Mouse (Mus musculus) embryo, embryonic 11.5 days (tissue): ENCODE data around the gene Ddx42.
"Not testable (repeated sequence)": the region's sequence is repeated elsewhere in the genome, so short reads cannot be mapped to it uniquely, and the experiment has no call there.

Experiments
- DNase-seq: peaks from one replicate; pipeline ENCODE4 v3.0.0-alpha.2; 2012; ENCODE audit warnings: low read depth, low spot score

Ddx42 gene

DNA sequence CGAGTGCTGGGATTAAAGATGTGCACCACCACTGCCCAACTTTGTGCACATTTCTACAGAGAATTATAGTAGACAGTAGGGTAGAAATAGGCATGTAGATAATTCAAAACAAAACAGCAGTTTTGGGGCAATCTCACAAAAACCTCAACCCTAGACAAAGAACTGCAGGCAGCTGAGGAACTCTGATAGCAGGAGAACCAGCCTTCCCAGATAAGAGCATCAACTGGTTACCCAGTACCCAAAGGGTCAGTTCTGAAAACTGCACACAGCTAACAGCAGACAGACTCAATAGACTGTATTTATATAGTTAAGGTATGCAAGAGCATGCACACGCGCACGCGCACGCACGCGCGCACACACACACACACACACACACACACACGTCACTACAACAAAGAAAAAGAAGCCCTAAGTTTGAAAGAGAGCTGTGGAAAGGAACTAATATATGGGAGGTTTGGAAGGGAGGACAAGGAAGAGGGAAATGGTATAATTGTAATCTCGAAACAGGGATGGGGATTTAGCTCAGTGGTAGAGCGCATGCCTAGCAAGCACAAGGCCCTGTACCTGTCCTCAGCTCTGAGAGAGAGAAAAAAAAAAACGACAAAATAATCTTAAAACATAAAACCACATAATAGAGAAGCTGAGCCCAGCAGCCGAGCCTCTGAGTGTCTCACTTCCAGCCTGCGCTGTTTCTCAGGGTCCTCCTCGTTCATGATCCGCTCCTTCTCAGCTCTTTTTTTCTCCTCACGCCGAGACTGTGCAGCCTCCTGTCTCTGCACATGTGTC lies 15.2 kb upstream of the Ddx42 start:
- DNase-seq, result no peak

GRCm38 (mm10) chr11:106202123-106202465 lies 14.6 kb upstream of the Ddx42 start, which contains the start of gene Strada:
Gene Strada, minus strand, starts transcription at chr11:106202168.
- DNase-seq, result no peak

DNA sequence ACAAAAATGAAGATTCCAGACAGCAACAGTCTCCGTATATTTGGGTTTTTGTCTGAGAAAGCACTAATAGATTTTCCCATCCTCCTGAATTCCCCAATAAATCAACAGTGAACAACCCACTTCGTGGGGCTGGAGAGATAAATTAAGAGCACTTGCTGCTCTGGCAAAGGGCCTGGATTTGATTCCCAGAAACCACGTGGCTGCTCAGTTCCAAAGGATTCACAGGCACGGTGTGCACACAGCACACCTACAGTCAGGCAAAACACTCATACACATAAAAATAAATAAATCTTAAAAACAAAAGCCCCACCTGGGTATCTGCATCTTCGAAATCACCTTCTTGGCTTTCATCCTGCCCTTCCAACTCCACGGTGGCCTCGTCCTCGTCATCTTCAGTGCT lies 4.0 kb upstream of the Ddx42 start:
- no peak for DNase-seq

DNA sequence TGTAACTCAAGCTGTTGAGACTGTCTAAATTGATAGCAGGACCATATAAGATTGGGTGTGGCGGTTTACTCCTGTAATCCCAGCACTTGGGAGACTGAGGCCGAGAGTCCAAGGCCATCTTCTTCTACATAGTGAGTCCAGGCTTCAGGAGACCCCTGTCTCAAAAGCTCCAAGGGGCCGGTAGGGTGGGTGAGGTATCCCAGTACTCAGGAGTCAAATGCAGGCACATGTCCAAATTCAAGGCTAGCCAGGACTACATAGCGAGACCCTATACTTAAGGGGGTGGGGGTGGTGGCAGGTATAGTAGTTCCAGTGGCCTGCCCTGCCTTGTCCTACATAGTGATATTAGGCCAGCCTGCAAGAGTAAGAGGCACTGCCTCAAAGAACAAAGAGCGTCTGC lies 1.9 kb upstream of the Ddx42 start:
- DNase-seq, result no peak

GRCm38 (mm10) chr11:106215450-106215859 lies 1.3 kb upstream of the Ddx42 start:
- no peak for DNase-seq

DNA sequence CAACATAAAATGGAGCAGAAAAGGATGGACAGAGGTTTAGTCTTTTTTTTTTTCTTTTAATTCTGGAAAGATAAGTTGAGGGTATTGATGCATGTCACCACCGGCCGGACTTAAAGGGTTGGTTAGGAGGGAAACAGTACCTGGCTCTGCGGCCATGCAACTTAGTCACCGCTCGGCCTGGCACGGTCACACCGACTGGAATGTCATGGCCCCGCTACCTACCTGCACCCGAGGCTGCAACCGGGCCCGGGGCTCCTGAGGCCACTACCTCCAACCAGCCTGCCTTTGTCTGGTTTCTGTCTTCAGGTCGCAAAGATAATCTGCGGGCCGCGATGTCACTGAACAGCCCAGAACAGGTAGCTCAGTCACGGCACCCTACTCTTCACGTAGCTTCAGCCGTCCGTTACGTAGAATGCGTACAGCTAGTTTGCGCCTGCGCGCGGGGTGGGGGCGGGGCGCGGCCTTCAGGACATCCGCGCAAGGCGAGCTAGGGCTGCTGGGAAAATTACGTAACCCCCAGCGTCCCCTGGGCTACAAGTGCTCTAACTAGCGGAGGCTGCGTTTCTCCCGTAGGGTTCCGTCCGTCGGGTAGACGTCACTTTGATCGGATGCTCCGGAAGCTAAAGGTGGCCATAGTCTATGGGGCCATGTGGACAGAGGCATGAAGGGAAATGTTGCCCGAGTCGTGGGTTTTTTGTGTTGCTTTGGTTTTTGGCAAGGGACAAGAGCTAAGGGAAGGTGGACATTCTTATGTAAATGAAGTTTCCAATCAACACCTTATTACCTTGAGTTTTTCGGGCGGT lies 598 bp upstream of the Ddx42 start, which contains the start of gene Ccdc47:
Gene Ccdc47, minus strand, starts transcription at position 418 of the 803 bp plus-strand sequence.
- peak; percentile 98 for DNase-seq

- DNase-seq, result no peak
Observed at GRCm38 (mm10) chr11:106220603-106221002, 3.9 kb downstream of the Ddx42 start.

- DNase-seq, result not testable (repeated sequence)
Observed at GRCm38 (mm10) chr11:106233978-106234377, 17.3 kb downstream of the Ddx42 start.

- DNase-seq, result no peak
Observed at GRCm38 (mm10) chr11:106246834-106247233, 30.1 kb downstream of the Ddx42 start.

- no peak for DNase-seq
Observed at GRCm38 (mm10) chr11:106249326-106249725, 32.6 kb downstream of the Ddx42 start.

GRCm38 (mm10) chr11:106254767-106255166 lies 38.0 kb downstream of the Ddx42 start:
- no peak for DNase-seq

DNA sequence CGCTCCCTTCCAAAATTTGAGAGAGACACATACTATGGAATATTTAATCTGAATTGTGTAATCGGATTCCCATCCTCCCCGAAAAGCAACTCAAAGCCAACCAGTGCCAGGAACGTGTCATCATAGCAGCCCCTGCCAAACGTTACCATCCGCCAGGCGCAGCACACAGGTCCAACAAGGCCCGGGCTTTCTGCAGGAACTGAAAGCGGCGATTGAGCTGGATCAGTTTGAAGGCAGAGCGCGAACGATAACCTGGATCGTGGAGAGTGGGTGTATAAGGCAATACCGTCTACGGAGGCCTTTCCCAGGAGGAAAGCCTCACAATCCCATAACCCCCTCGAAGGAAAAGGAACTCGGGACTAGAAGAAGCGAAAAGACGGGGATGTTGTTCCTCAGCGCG lies 38.4 kb downstream of the Ddx42 start:
- no peak for DNase-seq

- peak; percentile 93 for DNase-seq
Observed at GRCm38 (mm10) chr11:106255685-106256451, 39.1 kb downstream of the Ddx42 start, which contains the start of the genes Ftsj3 and Psmc5. Gene Ftsj3, minus strand, starts transcription at chr11:106256079. Gene Psmc5, plus strand, starts transcription at chr11:106256154.

- no peak for DNase-seq
Observed at GRCm38 (mm10) chr11:106256775-106257174, 40.0 kb downstream of the Ddx42 start.

DNA sequence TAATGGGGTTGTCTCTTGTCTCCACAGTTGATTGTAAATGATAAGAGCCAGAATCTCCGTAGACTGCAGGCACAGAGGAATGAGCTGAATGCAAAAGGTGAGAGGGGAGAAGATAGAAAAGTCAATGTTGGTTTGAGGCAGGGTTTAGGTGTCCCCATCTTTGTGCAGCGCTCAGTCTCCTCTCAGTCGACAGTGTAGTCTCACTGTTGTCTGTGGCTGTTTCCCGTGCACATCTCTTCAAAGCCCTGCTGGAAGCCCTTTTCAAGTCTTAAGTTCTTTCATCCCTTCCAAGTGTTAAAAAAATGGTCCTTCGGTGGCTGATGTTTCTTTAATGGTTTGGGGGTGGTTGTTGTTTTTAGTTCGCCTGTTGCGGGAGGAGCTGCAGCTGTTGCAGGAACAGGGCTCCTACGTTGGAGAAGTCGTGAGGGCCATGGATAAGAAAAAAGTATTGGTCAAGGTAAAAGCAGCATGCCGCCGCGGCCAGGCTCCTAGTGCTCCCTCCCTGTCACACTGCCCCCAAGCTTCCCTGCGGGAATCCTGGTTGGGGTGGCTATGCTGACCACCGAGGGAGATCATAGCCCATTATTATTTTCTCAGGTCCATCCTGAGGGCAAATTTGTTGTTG lies 44.2 kb downstream of the Ddx42 start:
- no peak for DNase-seq

GRCm38 (mm10) chr11:106263963-106264362 lies 47.2 kb downstream of the Ddx42 start:
- no peak for DNase-seq

DNA sequence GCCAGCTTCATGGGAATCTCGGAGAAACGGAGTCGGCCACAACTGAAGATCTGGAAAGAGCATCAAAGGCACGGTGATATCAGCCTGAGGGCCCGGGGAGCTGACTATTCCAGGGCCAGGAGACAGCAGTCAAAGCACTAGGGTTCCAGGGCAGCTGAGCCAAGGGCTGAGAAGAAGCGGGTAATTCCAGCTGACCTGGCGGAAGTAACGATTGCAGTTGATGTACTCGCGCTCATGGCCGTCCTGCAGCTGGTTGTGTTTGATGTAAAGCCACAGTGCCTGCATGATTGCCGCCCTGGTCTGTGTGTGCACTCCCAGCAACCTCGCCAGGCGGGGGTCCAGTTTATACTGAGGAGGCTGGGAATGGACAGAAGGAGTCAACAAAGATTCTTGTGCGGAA lies 48.3 kb downstream of the Ddx42 start:
- DNase-seq, result no peak

DNA sequence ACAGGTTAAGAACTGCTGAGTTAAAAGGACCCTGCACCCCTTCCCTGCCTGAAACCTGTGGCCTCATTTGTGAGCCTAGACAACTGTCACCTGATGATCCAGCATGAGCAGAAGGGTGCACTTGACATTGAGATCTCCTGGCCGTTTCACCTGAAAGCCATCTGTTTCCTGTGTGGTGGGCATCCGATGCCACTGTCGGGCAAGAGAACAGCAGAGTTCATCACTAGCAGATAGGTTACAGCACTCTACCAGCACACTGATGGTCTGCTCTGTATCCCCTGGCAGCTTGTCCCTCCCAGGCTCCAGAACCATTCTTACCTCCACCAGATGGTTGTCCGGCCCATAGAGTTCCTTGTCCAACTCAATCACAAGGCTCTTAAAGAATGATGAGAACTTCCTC lies 48.8 kb downstream of the Ddx42 start:
- no peak for DNase-seq

- DNase-seq, result no peak
Observed at GRCm38 (mm10) chr11:106266431-106266830, 49.7 kb downstream of the Ddx42 start.

DNA sequence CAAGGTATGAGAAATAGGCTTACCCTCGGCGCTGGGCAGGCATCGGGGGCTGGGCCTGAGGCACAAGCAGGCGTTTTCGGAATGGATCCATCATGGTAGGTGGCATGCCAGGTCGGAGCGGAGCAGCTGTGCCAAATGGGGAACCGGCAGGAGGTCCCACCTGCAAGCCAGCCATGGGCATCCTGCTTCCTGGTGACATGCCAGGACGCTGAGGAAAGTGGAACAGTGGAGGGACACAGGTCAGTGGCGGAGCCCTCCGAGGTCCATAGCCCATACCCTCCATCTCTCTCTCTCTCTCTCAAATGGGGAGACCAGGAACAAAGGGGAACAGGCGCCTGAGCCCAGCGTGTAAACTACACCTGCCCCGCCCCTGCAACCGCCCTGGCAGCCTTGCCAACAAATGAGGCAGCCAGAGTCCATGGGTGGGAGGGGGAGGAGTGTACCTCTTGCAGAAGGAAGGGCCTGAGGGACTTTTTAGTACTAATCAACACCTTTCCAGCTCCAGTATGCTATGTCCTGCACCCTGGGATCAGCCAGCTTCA lies 50.7 kb downstream of the Ddx42 start:
- no peak for DNase-seq

- no peak for DNase-seq
Observed at GRCm38 (mm10) chr11:106267871-106268270, 51.1 kb downstream of the Ddx42 start.
